Mouse (Mus musculus) midbrain, embryonic 13.5 days (tissue): Measurements from ENCODE around the gene Ppp1r36. TPM values are rescaled to one million over a fixed set of nuclear protein-coding genes. Genes with fewer than 3 reads are reported as not detected.
A peak's percentile ranks its signal among the peaks of the same experiment; 100 is the strongest.

Experiments
- ATAC-seq: fragments of 200-750 bp; cut with Nextera tagmentation; 2 replicates; pipeline ENCODE4 v1.8.0; 2017; ENCODE audit warnings: mild to moderate bottlenecking, moderate TSS enrichment, moderate library complexity
- H3K27ac ChIP-seq: fragments of 300-500 bp; sonication (generic); 2 replicates; pipeline ENCODE4 v1.5.1; 2015; ENCODE audit warnings: inconsistent platforms, mild to moderate bottlenecking, moderate library complexity
- H3K27me3 ChIP-seq: fragments of 300-500 bp; sonication (generic); 2 replicates; pipeline ENCODE4 v1.6.1; 2015; ENCODE audit warnings: mild to moderate bottlenecking, inconsistent platforms
- H3K36me3 ChIP-seq: fragments of 300-500 bp; sonication (generic); 2 replicates; pipeline ENCODE4 v1.6.1; 2015; ENCODE audit warnings: mild to moderate bottlenecking, inconsistent platforms
- H3K4me1 ChIP-seq: fragments of 300-500 bp; sonication (generic); replicated peaks from 2 replicates; pipeline ENCODE4 v1.6.1; 2015; ENCODE audit warnings: inconsistent platforms
- H3K4me2 ChIP-seq: fragments of 300-500 bp; sonication (generic); replicated peaks from 2 replicates; pipeline ENCODE4 v1.6.1; 2015; ENCODE audit warnings: moderate library complexity, mild to moderate bottlenecking, inconsistent platforms
- H3K4me3 ChIP-seq: fragments of 300-500 bp; sonication (generic); replicated peaks from 2 replicates; pipeline ENCODE4 v1.5.1; 2015; ENCODE audit warnings: mild to moderate bottlenecking, inconsistent platforms
- H3K9ac ChIP-seq: fragments of 300-500 bp; sonication (generic); replicated peaks from 2 replicates; pipeline ENCODE4 v1.6.1; 2015; ENCODE audit warnings: mild to moderate bottlenecking, inconsistent platforms
- H3K9me3 ChIP-seq: fragments of 300-500 bp; sonication (generic); 2 replicates; pipeline ENCODE4 v1.6.1; 2016; ENCODE audit warnings: mild to moderate bottlenecking, inconsistent platforms
- WGBS: fragments of 180-500 bp; shearing (Covaris S2); methylation state at CpG from one replicate; pipeline ENCODE4 v1.1.7; 2015; 5-methylcytosine and 5-hydroxymethylcytosine counted together
- polyA plus RNA-seq: library from polyadenylated mRNA; unstranded; fragments of >200 nt; fragmentation: Nextera tagmentation; extraction: Ambion mirVana; gene quantifications from 2 replicates; pipeline ENCODE4 v1.2.1, GENCODE M21; 2015

Gene Ppp1r36
- polyA plus RNA-seq, 1 experiment from 2014 or later, result 0.46 TPM

- Histone ChIP-seq H3K9ac (no peak overlapping the region), H3K9me3 (no peaks in the 10 kb centered on the region), H3K4me2 (no peak overlapping the region), H3K4me1 (peaks cover 18% of the 10 kb centered on the region), H3K4me3 (no peak overlapping the region), H3K27me3 (no peaks in the 10 kb centered on the region), H3K36me3 (no peaks in the 10 kb centered on the region), H3K27ac (no peak overlapping the region)
- no peak for ATAC-seq
- WGBS, result 90% methylated on average over 3 of the region's 3 CpGs
Measured at GRCm38 (mm10) chr12:76375506-76375905, 41.8 kb upstream of the Ppp1r36 start.

- H3K4me1 ChIP-seq, result peaks cover 14% of the 10 kb centered on the region
- no peak overlapping the region for H3K27ac ChIP-seq
- no peak overlapping the region for H3K4me2 ChIP-seq
- no peaks in the 10 kb centered on the region for H3K36me3 ChIP-seq
- no peak overlapping the region for H3K9ac ChIP-seq
- ATAC-seq, result 0 out of 2 replicates have a peak, but pooled peaks have one; percentile 48
- H3K4me3 ChIP-seq, result no peak overlapping the region
- no peaks in the 10 kb centered on the region for H3K9me3 ChIP-seq
- 31% methylated on average over 7 of the region's 7 CpGs for WGBS
- no peaks in the 10 kb centered on the region for H3K27me3 ChIP-seq
Measured at GRCm38 (mm10) chr12:76376649-76377048, 40.7 kb upstream of the Ppp1r36 start.

GRCm38 (mm10) chr12:76377059-76377458 lies 40.3 kb upstream of the Ppp1r36 start:
- Histone ChIP-seq H3K27me3 (no peaks in the 10 kb centered on the region), H3K4me1 (peaks cover 10% of the 10 kb centered on the region), H3K27ac (no peak overlapping the region), H3K4me3 (no peak overlapping the region), H3K9ac (no peak overlapping the region), H3K36me3 (no peaks in the 10 kb centered on the region), H3K4me2 (no peak overlapping the region), H3K9me3 (no peaks in the 10 kb centered on the region)
- 93% methylated on average over 6 of the region's 6 CpGs for WGBS
- ATAC-seq, result no peak

GRCm38 (mm10) chr12:76377726-76378125 lies 39.6 kb upstream of the Ppp1r36 start:
- 91% methylated on average over 3 of the region's 3 CpGs for WGBS
- no peak overlapping the region for H3K4me3 ChIP-seq
- no peaks in the 10 kb centered on the region for H3K27me3 ChIP-seq
- no peak for ATAC-seq
- no peak overlapping the region for H3K4me2 ChIP-seq
- no peak overlapping the region for H3K27ac ChIP-seq
- H3K9me3 ChIP-seq, result no peaks in the 10 kb centered on the region
- no peak overlapping the region for H3K9ac ChIP-seq
- peaks cover 3% of the 10 kb centered on the region; the same call in 1 of the 2 replicates for H3K4me1 ChIP-seq
- no peaks in the 10 kb centered on the region for H3K36me3 ChIP-seq

- Histone ChIP-seq H3K27me3 (no peaks in the 10 kb centered on the region), H3K9ac (no peak overlapping the region), H3K4me1 (no peaks in the 10 kb centered on the region; the same call in 1 of the 2 replicates), H3K4me3 (no peak overlapping the region), H3K36me3 (no peaks in the 10 kb centered on the region), H3K9me3 (no peaks in the 10 kb centered on the region), H3K27ac (no peak overlapping the region), H3K4me2 (no peak overlapping the region)
- 95% methylated on average over 5 of the region's 5 CpGs for WGBS
- ATAC-seq, result no peak
Measured at GRCm38 (mm10) chr12:76378556-76378955, 38.8 kb upstream of the Ppp1r36 start.

GRCm38 (mm10) chr12:76380151-76380550 lies 37.2 kb upstream of the Ppp1r36 start:
- Histone ChIP-seq H3K4me1 (no peaks in the 10 kb centered on the region), H3K4me2 (no peak overlapping the region), H3K36me3 (peaks cover 2% of the 10 kb centered on the region), H3K9ac (no peak overlapping the region), H3K4me3 (no peak overlapping the region), H3K9me3 (no peaks in the 10 kb centered on the region), H3K27ac (no peak overlapping the region), H3K27me3 (no peaks in the 10 kb centered on the region)
- WGBS, result 91% methylated on average over 7 of the region's 7 CpGs
- ATAC-seq, result no peak

GRCm38 (mm10) chr12:76385342-76385741 lies 32.0 kb upstream of the Ppp1r36 start:
- 97% methylated on average over 8 of the region's 8 CpGs for WGBS
- Histone ChIP-seq H3K27me3 (no peaks in the 10 kb centered on the region), H3K27ac (no peak overlapping the region), H3K9me3 (no peaks in the 10 kb centered on the region), H3K36me3 (peaks cover 21% of the 10 kb centered on the region), H3K4me1 (no peaks in the 10 kb centered on the region), H3K9ac (no peak overlapping the region), H3K4me2 (no peak overlapping the region), H3K4me3 (no peak overlapping the region)
- no peak for ATAC-seq

- Histone ChIP-seq H3K9ac (no peak overlapping the region), H3K4me2 (no peak overlapping the region), H3K4me3 (no peak overlapping the region), H3K4me1 (no peaks in the 10 kb centered on the region), H3K27ac (no peak overlapping the region), H3K27me3 (no peaks in the 10 kb centered on the region), H3K36me3 (peaks cover 21% of the 10 kb centered on the region), H3K9me3 (no peaks in the 10 kb centered on the region)
- no peak for ATAC-seq
- 76% methylated on average over 11 of the region's 11 CpGs for WGBS
Measured at GRCm38 (mm10) chr12:76388794-76389193, 28.5 kb upstream of the Ppp1r36 start.

- H3K27ac ChIP-seq, result no peak overlapping the region
- ATAC-seq, result no peak
- H3K4me2 ChIP-seq, result no peak overlapping the region
- H3K4me1 ChIP-seq, result no peaks in the 10 kb centered on the region
- H3K9ac ChIP-seq, result no peak overlapping the region
- H3K36me3 ChIP-seq, result peaks cover 5% of the 10 kb centered on the region
- no peak overlapping the region for H3K4me3 ChIP-seq
- 77% methylated on average over 3 of the region's 3 CpGs for WGBS
- no peaks in the 10 kb centered on the region for H3K9me3 ChIP-seq
- H3K27me3 ChIP-seq, result no peaks in the 10 kb centered on the region
Measured at GRCm38 (mm10) chr12:76391595-76392271, 25.6 kb upstream of the Ppp1r36 start.

- ATAC-seq, result no peak
- 87% methylated on average over 5 of the region's 5 CpGs for WGBS
- Histone ChIP-seq H3K4me3 (no peak overlapping the region), H3K4me1 (no peaks in the 10 kb centered on the region), H3K9me3 (no peaks in the 10 kb centered on the region), H3K4me2 (no peak overlapping the region), H3K9ac (no peak overlapping the region), H3K27me3 (no peaks in the 10 kb centered on the region), H3K27ac (no peak overlapping the region), H3K36me3 (no peaks in the 10 kb centered on the region)
Measured at GRCm38 (mm10) chr12:76392979-76393378, 24.4 kb upstream of the Ppp1r36 start.

GRCm38 (mm10) chr12:76397281-76397680 lies 20.1 kb upstream of the Ppp1r36 start:
- Histone ChIP-seq H3K4me2 (no peak overlapping the region), H3K27me3 (peaks cover 8% of the 10 kb centered on the region), H3K4me3 (no peak overlapping the region), H3K27ac (no peak overlapping the region), H3K4me1 (no peaks in the 10 kb centered on the region), H3K9ac (no peak overlapping the region), H3K36me3 (no peaks in the 10 kb centered on the region), H3K9me3 (no peaks in the 10 kb centered on the region)
- ATAC-seq, result no peak
- 85% methylated on average over 5 of the region's 5 CpGs for WGBS

GRCm38 (mm10) chr12:76401674-76402073 lies 15.7 kb upstream of the Ppp1r36 start:
- 56% methylated on average over 3 of the region's 3 CpGs for WGBS
- no peak overlapping the region for H3K4me2 ChIP-seq

More at GRCm38 (mm10) chr12:76401674-76402073, 15.7 kb upstream of the Ppp1r36 start:
- H3K9ac ChIP-seq, result no peak overlapping the region
- ATAC-seq, result no peak
- no peaks in the 10 kb centered on the region for H3K36me3 ChIP-seq
- H3K4me1 ChIP-seq, result peaks cover 27% of the 10 kb centered on the region
- H3K27me3 ChIP-seq, result peaks cover 39% of the 10 kb centered on the region
- H3K9me3 ChIP-seq, result no peaks in the 10 kb centered on the region
- H3K27ac ChIP-seq, result no peak overlapping the region
- no peak overlapping the region for H3K4me3 ChIP-seq
